Mouse (Mus musculus): Measurements from ENCODE around the gene Hist2h2be. TPM values are rescaled to one million over a fixed set of nuclear protein-coding genes. Genes with fewer than 3 reads are reported as not detected.
A peak's percentile ranks its signal among the peaks of the same experiment; 100 is the strongest.
"Not testable (repeated sequence)": the region's sequence is repeated elsewhere in the genome, so short reads cannot be mapped to it uniquely, and the experiment has no call there.

Hist2h2be gene
- polyA plus RNA-seq, 1 experiment from 2014 or later = 5.8 TPM

DNA sequence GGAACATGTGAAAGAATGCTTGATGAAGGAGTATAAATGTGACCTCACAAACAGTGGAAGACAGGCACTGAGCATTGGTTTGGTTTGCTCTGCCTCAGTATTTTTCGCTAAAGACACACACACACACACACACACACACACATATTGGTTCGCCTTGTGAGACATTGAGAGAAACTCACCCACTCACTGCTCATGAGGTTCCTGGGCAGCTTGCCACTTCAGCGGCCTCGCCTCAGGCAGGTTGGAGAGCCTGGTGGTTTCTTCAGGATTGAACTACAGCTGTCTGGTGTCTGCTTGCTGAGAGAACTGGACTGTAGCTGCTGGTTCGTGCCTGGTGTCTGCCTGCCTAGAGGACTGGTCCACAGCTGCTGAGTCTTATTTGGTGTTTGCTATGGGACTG lies 39.3 kb downstream of the Hist2h2be start:
- WGBS = 92% methylated on average over 5 of the region's 5 CpGs
- no peak for ATAC-seq (ENCODE audit: low FRiP score)
- no peaks in the 10 kb centered on the region for H3K9me3 ChIP-seq (replicated peaks)

DNA sequence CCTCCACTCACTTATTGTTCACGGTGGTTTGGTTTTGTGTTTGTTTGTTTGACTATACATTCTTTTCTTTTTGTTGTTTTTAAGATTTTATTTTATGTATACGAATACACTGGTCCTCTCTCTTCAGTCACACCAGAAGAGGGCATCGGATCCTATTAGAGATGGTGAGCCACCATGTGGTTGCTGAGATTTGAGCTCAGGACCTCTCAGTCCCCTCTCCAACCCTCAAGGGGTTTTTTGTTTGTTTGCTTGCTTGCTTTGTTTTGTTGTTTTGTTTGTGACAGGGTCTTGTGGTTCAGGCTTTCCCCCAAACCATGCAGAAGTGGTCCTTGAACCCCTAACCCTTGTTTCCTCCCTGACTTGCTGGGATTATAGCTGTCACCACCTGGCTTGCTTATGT lies 40.7 kb downstream of the Hist2h2be start:
- no peaks in the 10 kb centered on the region for H3K27me3 ChIP-seq
- WGBS = 56% methylated on average over 3 of the region's 3 CpGs
- no peaks in the 10 kb centered on the region for H3K36me3 ChIP-seq
- no peak for ATAC-seq (ENCODE audit: low FRiP score)
- peak overlapping the region; percentile 82; the same call in 1 of the 2 replicates for H3K9ac ChIP-seq
- no peaks in the 10 kb centered on the region for H3K9me3 ChIP-seq (replicated peaks)
- peak overlapping the region; percentile 85 for H3K4me2 ChIP-seq (replicated peaks)
- peaks cover 22% of the 10 kb centered on the region for H3K4me1 ChIP-seq
- H3K27ac ChIP-seq = peak overlapping the region; percentile 98
- peak overlapping the region; percentile 59 for H3K4me3 ChIP-seq

More for the DNA sequence above, 39.3 kb downstream of the Hist2h2be start:
- Histone ChIP-seq H3K9ac (no peak overlapping the region), H3K27me3 (no peaks in the 10 kb centered on the region), H3K4me1 (peaks cover 22% of the 10 kb centered on the region), H3K4me2 (replicated peaks) (no peak overlapping the region), H3K36me3 (no peaks in the 10 kb centered on the region), H3K4me3 (no peak overlapping the region), H3K27ac (no peak overlapping the region)

DNA sequence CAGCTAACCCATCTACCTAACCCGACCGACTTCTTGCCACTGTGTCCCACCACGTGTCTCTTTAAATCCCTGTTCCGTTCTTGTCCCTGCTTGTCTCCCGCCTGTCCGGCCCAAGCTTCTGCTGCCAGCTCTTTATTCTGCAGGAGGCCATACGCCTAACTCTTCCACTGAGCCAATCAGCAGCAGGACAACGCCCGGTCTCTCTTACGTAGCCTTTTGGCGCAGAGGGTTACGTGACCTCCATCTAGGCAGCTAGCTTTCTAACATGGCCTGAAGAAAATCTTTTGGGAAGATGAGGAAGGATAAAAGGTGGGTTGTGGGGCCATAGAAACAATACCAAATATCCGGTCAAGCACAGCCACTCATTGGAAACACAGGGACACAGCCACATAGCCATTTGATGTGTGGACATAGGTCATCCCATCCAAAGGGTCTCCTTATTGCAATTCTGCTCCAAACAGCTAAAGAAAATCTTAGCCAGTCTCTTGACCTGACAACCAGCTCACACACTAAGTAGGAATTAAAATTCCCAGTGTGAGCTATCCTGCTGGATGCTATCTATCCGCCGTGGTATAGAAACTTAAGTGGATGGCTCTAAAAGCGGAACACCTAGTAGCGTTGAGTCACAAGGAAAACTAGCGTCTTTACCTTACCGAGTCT lies 41.4 kb downstream of the Hist2h2be start:
- peak; percentile 76 for ATAC-seq (ENCODE audit: low FRiP score)
- Histone ChIP-seq H3K27ac (peak overlapping the region; percentile 98), H3K4me3 (peak overlapping the region; percentile 59), H3K9me3 (replicated peaks) (no peaks in the 10 kb centered on the region), H3K36me3 (no peaks in the 10 kb centered on the region), H3K9ac (peak overlapping the region; percentile 82), H3K4me1 (peaks cover 22% of the 10 kb centered on the region), H3K4me2 (replicated peaks) (peak overlapping the region; percentile 85), H3K27me3 (no peaks in the 10 kb centered on the region)
- under 1% methylated on average over 19 of the region's 19 CpGs for WGBS

DNA sequence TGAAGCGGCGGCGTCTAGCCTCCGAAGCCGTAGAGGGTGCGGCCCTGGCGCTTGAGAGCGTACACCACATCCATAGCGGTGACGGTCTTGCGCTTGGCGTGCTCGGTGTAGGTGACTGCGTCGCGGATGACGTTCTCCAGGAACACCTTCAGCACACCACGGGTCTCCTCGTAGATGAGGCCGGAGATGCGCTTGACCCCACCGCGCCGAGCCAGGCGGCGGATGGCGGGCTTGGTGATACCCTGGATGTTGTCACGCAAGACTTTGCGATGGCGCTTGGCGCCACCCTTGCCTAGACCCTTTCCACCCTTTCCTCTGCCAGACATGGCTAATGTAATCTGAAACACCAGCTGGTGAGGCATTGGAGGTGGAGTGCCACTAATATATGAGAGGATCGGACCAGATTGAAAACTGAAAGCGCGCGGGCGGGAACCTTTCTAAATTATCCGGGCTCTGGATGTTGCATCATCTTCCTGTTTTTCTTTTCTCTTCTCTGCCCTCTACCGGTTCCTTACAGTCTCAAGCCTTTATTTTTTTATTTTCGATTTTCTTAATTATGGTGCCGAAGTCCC lies 42.1 kb downstream of the Hist2h2be start, which contains the start of gene Hist2h4:
Hist2h4 (minus strand) TSS at position 333 of the 572 bp plus-strand sequence.
- no peaks in the 10 kb centered on the region for H3K27me3 ChIP-seq
- peak; percentile 87 for ATAC-seq (ENCODE audit: low FRiP score)
- H3K9me3 ChIP-seq (replicated peaks) = no peaks in the 10 kb centered on the region
- H3K4me3 ChIP-seq = peak within 1 kb of the TSS; percentile 59
- peaks cover 25% of the 10 kb centered on the region for H3K4me1 ChIP-seq
- under 1% methylated on average over 40 of the region's 40 CpGs for WGBS
- peak within 1 kb of the TSS; percentile 85 for H3K4me2 ChIP-seq (replicated peaks)
- peak within 1 kb of the TSS; percentile 82 for H3K9ac ChIP-seq
- H3K36me3 ChIP-seq = no peaks in the 10 kb centered on the region
- peak within 1 kb of the TSS; percentile 98 for H3K27ac ChIP-seq

DNA sequence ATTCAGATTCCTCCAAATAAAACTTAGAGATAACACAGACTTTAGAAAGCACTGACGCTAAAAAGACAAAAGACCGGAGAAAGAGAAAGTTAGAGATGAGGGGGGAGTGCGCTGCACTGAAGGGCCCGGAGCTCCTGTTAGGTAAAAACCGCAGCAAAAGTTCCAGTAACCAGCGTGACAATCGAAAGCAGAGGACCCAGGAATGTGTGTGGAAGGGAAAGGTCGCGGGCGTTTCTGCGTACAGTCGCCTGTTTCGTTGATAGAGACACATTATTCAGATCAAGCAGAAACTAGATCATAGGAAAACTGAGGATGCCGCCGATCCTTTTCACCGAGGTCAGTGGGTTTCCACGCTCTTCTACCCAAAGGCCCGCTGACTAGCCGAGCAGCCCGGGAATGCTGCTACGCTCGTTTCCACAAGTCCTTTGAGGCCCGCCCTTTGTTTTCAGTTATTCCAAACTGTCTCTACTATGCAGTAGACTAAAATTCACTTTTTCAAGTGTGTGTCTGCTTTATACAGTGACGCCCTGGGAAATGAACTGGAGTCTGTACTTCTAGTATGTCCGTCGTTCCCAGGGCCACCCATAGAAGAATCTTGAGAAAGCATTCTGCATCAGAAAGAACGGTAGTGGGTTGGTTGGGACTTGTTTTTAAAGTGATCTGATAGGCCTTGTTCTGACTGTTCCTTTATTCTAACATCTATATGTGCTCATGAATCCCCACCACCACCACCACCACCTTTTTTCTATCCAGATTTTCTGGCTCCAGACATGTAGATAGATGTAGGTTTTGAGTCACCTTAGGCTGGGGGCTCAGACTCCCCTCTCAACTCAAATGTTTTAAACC lies 42.9 kb downstream of the Hist2h2be start:
- H3K9ac ChIP-seq = peak overlapping the region; percentile 50
- no peaks in the 10 kb centered on the region for H3K9me3 ChIP-seq (replicated peaks)
- H3K4me1 ChIP-seq = peaks cover 26% of the 10 kb centered on the region
- H3K4me2 ChIP-seq (replicated peaks) = peak overlapping the region; percentile 85
- peak; percentile 42 for ATAC-seq (ENCODE audit: low FRiP score)
- H3K27ac ChIP-seq = peak overlapping the region; percentile 98
- H3K36me3 ChIP-seq = no peaks in the 10 kb centered on the region
- no peaks in the 10 kb centered on the region for H3K27me3 ChIP-seq
- peak overlapping the region; percentile 59 for H3K4me3 ChIP-seq
- 5% methylated on average over 27 of the region's 27 CpGs for WGBS

DNA sequence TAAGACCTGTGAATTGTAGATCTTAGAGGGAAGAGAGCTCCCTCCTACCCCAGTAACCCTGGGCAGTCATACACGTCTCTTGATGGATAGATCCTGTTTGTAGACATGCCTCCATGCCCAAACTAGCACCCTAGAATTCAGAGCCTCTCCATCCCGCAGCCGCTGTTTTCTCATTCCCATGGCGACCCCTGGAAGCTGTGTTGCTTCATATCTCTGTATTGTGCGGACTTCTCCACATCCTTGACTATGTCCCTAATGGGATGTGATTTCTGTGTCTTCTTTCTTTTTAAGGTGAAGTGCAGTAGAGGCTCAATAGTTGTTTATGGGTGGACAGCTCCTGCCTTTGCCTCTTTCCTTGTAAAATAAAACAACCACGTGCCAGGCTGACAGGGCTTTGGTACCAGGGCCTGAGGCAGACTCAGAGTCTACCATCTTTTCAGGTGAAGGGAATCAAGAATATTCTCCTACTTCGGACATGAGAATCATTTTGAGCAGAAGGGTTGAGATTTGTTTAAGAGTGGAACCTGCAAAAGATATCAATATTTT lies 43.6 kb downstream of the Hist2h2be start:
- Histone ChIP-seq H3K4me2 (replicated peaks) (peak overlapping the region; percentile 85), H3K9ac (peak overlapping the region; percentile 50; the same call in 1 of the 2 replicates), H3K27me3 (no peaks in the 10 kb centered on the region), H3K4me3 (peak overlapping the region; percentile 59), H3K36me3 (no peaks in the 10 kb centered on the region), H3K27ac (peak overlapping the region; percentile 98), H3K4me1 (peaks cover 26% of the 10 kb centered on the region), H3K9me3 (replicated peaks) (no peaks in the 10 kb centered on the region)
- no peak for ATAC-seq (ENCODE audit: low FRiP score)
- 67% methylated on average over 7 of the region's 7 CpGs for WGBS

DNA sequence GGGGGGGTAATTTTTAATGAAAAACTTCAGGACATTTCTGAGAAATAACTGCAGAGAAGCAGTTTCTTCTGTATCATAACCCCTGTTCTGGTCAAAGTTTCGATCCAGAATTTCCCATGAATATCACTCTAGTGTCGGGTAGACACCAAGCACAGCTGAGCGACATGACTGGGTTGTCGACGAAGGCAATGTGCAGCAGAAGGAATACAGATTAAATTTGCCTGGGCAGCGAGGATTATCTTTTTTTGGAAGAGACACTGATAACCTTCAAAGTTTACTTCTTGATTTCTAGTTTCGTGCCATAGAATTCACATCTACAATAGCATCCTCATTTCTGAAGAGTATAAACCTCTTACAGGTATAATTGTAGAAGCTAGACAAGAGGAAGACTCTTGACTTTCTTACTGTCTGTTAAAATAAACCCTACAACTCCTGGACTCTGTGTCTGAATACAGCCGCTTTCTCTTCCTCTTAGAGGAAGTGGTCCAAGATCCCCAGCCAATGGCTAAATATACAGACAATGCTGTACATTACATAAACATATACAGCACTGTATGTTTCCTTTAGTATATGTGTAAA lies 45.3 kb downstream of the Hist2h2be start:
- 93% methylated on average over 8 of the region's 8 CpGs for WGBS
- H3K27me3 ChIP-seq = no peaks in the 10 kb centered on the region
- H3K36me3 ChIP-seq = no peaks in the 10 kb centered on the region
- H3K4me2 ChIP-seq (replicated peaks) = no peak overlapping the region
- H3K27ac ChIP-seq = no peak overlapping the region
- H3K4me3 ChIP-seq = no peak overlapping the region
- H3K4me1 ChIP-seq = peaks cover 26% of the 10 kb centered on the region
- no peak overlapping the region for H3K9ac ChIP-seq
- no peak for ATAC-seq (ENCODE audit: low FRiP score)
- no peaks in the 10 kb centered on the region for H3K9me3 ChIP-seq (replicated peaks)

DNA sequence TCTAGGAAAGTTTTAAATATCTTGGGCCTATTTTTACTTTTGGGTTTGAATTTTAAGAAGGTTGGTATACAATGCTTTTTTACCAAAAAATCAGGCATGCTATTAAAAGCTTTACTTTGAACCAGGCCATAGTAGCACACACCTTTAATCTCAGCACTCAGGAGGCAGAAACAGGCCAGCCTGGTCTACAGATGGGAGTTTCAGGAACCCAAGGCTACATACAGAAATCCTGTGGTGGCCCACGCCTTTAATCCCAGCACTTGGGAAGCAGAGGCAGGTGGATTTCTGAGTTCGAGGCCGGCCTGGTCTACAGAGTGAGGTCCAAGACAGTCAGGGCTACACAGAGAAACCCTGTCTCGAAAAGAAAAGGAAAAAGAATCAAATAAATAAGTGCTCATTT lies 46.6 kb downstream of the Hist2h2be start:
- ATAC-seq (ENCODE audit: low FRiP score) = no peak
- Histone ChIP-seq H3K9ac (0 out of 2 replicates have a peak overlapping the region, but pooled peaks have one; percentile 8), H3K9me3 (replicated peaks) (no peaks in the 10 kb centered on the region), H3K4me2 (replicated peaks) (no peak overlapping the region; the same call in 1 of the 2 replicates), H3K27ac (peak overlapping the region; percentile 86), H3K4me1 (peaks cover 16% of the 10 kb centered on the region), H3K27me3 (no peaks in the 10 kb centered on the region), H3K36me3 (no peaks in the 10 kb centered on the region), H3K4me3 (no peak overlapping the region)
- WGBS = 77% methylated on average over 4 of the region's 4 CpGs

DNA sequence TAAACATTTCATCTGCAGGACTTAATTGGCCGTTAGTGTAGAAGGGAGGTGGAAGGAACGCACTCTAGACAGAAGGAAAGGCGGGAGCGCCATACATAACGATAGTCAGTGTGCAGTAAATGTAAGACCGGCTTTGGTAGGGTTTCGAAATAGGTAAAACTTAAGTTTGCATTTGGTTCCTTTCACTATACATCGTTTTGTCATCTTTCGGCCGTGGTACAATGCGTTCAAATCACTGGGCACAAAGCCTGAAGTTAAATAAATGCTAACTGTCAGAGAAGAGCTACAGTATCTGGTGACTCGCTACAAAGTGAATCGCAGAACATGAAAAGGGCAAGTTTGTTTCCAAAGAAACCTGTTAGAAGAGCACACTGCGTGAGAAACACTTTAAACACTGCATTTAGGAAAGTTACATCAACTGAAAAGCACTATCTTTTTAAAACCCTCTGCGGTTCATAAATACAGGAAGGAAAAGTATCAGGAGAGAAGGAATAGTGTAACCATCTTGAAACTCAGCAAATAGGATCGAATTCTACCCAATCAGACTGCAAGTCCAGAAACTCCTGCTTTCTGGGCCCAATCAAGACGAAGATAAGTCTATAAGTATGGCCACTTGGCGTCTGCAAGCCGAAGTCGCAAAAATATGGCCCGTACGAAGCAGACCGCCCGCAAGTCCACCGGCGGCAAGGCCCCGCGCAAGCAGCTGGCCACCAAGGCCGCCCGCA lies 47.3 kb downstream of the Hist2h2be start, which contains the start of gene Hist2h3b:
Hist2h3b (plus strand) TSS at position 604 of the 725 bp plus-strand sequence.
- H3K4me1 ChIP-seq = peaks cover 16% of the 10 kb centered on the region

DNA sequence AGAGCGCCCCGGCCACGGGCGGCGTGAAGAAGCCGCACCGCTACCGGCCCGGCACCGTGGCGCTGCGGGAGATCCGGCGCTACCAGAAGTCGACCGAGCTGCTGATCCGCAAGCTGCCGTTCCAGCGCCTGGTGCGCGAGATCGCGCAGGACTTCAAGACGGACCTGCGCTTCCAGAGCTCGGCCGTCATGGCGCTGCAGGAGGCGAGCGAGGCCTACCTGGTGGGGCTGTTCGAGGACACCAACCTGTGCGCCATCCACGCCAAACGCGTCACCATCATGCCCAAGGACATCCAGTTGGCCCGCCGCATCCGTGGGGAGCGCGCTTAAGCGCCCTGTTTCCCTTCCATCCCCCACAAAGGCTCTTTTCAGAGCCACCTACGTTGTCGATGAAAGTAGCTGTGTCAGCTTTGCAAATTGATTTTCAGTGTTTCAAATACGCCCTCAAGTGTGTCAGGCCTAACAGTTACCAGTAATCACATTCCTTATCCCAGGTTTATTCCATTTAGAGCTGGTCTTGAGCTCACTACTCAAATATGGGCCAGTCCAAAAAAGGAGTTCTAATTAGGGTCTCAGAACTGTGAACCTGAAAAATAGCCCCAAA lies 48.0 kb downstream of the Hist2h2be start:
- H3K9me3 ChIP-seq (replicated peaks); H3K36me3 ChIP-seq; H3K27me3 ChIP-seq: not testable (repeated sequence)
- H3K4me3 ChIP-seq = peak overlapping the region; percentile 49
- peak overlapping the region; percentile 96 for H3K27ac ChIP-seq
- H3K4me1 ChIP-seq = peaks cover 15% of the 10 kb centered on the region
- peak overlapping the region; percentile 64 for H3K9ac ChIP-seq
- peak; percentile 65 for ATAC-seq (ENCODE audit: low FRiP score)
- WGBS = 0% methylated on average over 16 of the region's 44 CpGs
- peak overlapping the region; percentile 81 for H3K4me2 ChIP-seq (replicated peaks)

More for the DNA sequence above, 47.3 kb downstream of the Hist2h2be start, which contains the start of gene Hist2h3b:
- Histone ChIP-seq H3K27ac (peak within 1 kb of the TSS; percentile 96), H3K9ac (peak within 1 kb of the TSS; percentile 64), H3K4me3 (peak within 1 kb of the TSS; percentile 49), H3K4me2 (replicated peaks) (peak within 1 kb of the TSS; percentile 81), H3K36me3 (no peaks in the 10 kb centered on the region), H3K9me3 (replicated peaks) (no peaks in the 10 kb centered on the region), H3K27me3 (no peaks in the 10 kb centered on the region)
- WGBS = 24% methylated on average over 30 of the region's 30 CpGs
- ATAC-seq (ENCODE audit: low FRiP score) = peak; percentile 73
